Mouse (Mus musculus) mouse trophoblast stem cell (cell line): Measurements from ENCODE around the gene Gatd1.
"Not testable (repeated sequence)": the region's sequence is repeated elsewhere in the genome, so short reads cannot be mapped to it uniquely, and the experiment has no call there.

Experiments used
- in situ Hi-C, 2 experiments: fragments of 300-500 bp; cut with MseI, MboI; formaldehyde crosslinking; loops; 2 replicates in 1 of 2; 3 replicates in 1 of 2; pipeline ENCODE4 v1.15.1; 2025

The Gatd1 gene

GRCm38 (mm10) chr7:141413809-141414584 lies at the start of gene Gatd1:
Gatd1 (minus strand) TSS chr7:141414136.
- in situ Hi-C loops = no loop called here

GRCm38 (mm10) chr7:141462333-141462821 lies 48.4 kb upstream of the Gatd1 start:
- in situ Hi-C loops = no loop called here

- in situ Hi-C loops = no loop called here
Measured at GRCm38 (mm10) chr7:141461521-141462332, 47.8 kb upstream of the Gatd1 start.

GRCm38 (mm10) chr7:141460391-141461113 lies 46.6 kb upstream of the Gatd1 start, which contains the start of gene Cracr2b:
Cracr2b (plus strand) TSS chr7:141461094.
- in situ Hi-C loops = no loop called here

GRCm38 (mm10) chr7:141460001-141460390 lies 46.1 kb upstream of the Gatd1 start:
- in situ Hi-C loops = no loop called here

- in situ Hi-C loops = no loop called here
Measured at GRCm38 (mm10) chr7:141459301-141459711, 45.4 kb upstream of the Gatd1 start.

- in situ Hi-C loops = no loop called here
Measured at GRCm38 (mm10) chr7:141458661-141459060, 44.7 kb upstream of the Gatd1 start.

- in situ Hi-C loops = no loop called here
Measured at GRCm38 (mm10) chr7:141457986-141458660, 44.2 kb upstream of the Gatd1 start.

GRCm38 (mm10) chr7:141457236-141457635 lies 43.3 kb upstream of the Gatd1 start:
- in situ Hi-C loops = no loop called here

GRCm38 (mm10) chr7:141456739-141457138 lies 42.8 kb upstream of the Gatd1 start:
- in situ Hi-C loops = no loop called here

- in situ Hi-C loops = no loop called here
Measured at GRCm38 (mm10) chr7:141455610-141456314, 41.8 kb upstream of the Gatd1 start.

GRCm38 (mm10) chr7:141454967-141455551 lies 41.1 kb upstream of the Gatd1 start, which contains the start of gene Pnpla2:
Pnpla2 (plus strand) TSS chr7:141455198.
- in situ Hi-C loops = no loop called here

- in situ Hi-C loops = no loop called here
Measured at GRCm38 (mm10) chr7:141453636-141454035, 39.7 kb upstream of the Gatd1 start.

- in situ Hi-C loops = no loop called here
Measured at GRCm38 (mm10) chr7:141451928-141452327, 38.0 kb upstream of the Gatd1 start.

GRCm38 (mm10) chr7:141447110-141447991 lies 33.4 kb upstream of the Gatd1 start, which contains the start of gene Rplp2:
Rplp2 (plus strand) TSS chr7:141447370.
- in situ Hi-C loops = no loop called here

GRCm38 (mm10) chr7:141446374-141446773 lies 32.4 kb upstream of the Gatd1 start:
- in situ Hi-C loops = not testable (repeated sequence)

- in situ Hi-C loops = no loop called here
Measured at GRCm38 (mm10) chr7:141443828-141444237, 29.9 kb upstream of the Gatd1 start, which contains the start of gene Pidd1. Pidd1 (minus strand) TSS chr7:141444025.

GRCm38 (mm10) chr7:141443081-141443821 lies 29.3 kb upstream of the Gatd1 start:
- in situ Hi-C loops = no loop called here
